Mouse (Mus musculus) adrenal gland, postnatal 25 days (tissue): ENCODE data around the gene Ahsa2. TPM values are rescaled to one million over a fixed set of nuclear protein-coding genes. Genes with fewer than 3 reads are reported as not detected.
A peak's percentile ranks its signal among the peaks of the same experiment; 100 is the strongest.
"Not testable (repeated sequence)": the region's sequence is repeated elsewhere in the genome, so short reads cannot be mapped to it uniquely, and the experiment has no call there.

Source experiments
- DNase-seq: peaks from one replicate; pipeline ENCODE4 v3.0.0; 2021; ENCODE audit warnings: mixed read lengths
- long read RNA-seq: library from polyadenylated mRNA; stranded (forward); transcript quantifications from one replicate; pipeline ENCODE4 v2.0.0, GENCODE M21; 2021
- microRNA-seq, 2 experiments: library from miRNA; unstranded; fragments of <30 nt; microRNA quantifications; one replicate each; pipeline ENCODE4 v1.2.0; 2021
- total RNA-seq: library from RNA; stranded (reverse); gene quantifications from 2 replicates; pipeline ENCODE4 v1.2.3, GENCODE M21; 2021

Gene Ahsa2
- 48.7 and 104 TPM in 2 replicates for total RNA-seq
- long read RNA-seq, transcript Ahsa2-201 (9 exons, 3,023 nt), result major isoform, 64 of 98 reads
- long read RNA-seq, transcript Ahsa2-202 (9 exons, 3,583 nt), result minor isoform, 13 of 98 reads
- long read RNA-seq, partial matches to known transcripts, result 1 of 98 reads
- long read RNA-seq, other reads (novel, unspliced or antisense), result 19 of 98 reads

DNA sequence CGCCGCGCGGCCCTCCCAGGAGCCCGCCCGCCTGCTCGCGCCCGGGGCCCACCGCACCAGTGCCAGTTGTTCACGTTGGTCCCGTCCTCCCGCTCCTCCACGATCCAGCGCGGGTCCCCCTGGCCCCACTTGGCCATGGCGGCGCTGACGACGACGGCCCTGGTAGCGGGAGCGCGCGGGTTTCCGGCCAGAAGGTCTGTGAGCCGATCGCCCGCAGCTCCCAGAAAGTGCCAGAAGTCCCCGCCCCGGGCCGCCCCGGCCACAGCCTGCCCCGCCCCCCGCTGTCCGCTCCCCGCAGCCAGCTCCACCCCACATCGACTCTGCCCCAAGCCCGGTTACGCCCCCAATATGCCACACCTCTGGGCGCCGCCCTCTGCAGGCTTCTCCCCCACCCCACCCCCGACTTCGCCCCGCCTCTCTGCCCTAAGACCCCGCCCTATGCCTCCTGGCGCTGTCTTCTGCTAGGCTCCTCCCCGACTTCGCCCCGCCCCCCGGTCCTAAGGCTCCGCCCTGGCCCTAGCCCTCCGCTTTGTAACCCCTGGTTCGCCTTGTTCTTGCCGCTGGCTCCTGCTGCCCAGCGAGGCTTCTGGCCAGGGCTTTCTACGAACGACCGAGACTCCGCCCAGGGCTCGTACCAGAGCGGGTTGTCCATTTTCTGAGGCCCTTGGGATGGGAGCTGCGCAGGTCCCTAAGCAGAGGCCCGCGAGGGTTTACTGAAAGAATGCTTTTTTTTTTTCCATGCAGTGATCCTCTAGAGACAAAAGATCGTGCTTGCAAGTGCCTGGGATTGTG is at the start of gene Ahsa2:
Ahsa2 (minus strand) TSS at position 313 of the 792 bp plus-strand sequence.
- peak; percentile 99 for DNase-seq

DNA sequence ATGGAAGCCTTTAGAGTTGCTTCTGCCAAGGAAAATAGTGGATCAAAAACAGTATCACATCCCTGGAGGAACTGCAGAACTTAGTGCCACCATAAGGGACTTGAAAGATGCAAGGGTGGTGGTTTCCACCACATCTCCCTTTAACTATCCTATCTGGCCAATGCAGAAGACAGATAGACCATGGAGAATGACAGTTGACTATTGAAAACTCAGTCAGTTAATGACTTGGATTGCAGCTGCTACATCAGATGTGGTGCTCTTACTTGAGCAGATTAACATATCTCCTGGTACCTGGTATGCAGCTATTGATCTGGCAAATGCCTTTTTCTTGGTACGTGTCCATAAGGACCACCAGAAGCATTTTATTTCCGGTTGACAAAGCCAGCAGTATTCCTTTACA is 39.6 kb upstream of the Ahsa2 start:
- no peak for DNase-seq

DNA sequence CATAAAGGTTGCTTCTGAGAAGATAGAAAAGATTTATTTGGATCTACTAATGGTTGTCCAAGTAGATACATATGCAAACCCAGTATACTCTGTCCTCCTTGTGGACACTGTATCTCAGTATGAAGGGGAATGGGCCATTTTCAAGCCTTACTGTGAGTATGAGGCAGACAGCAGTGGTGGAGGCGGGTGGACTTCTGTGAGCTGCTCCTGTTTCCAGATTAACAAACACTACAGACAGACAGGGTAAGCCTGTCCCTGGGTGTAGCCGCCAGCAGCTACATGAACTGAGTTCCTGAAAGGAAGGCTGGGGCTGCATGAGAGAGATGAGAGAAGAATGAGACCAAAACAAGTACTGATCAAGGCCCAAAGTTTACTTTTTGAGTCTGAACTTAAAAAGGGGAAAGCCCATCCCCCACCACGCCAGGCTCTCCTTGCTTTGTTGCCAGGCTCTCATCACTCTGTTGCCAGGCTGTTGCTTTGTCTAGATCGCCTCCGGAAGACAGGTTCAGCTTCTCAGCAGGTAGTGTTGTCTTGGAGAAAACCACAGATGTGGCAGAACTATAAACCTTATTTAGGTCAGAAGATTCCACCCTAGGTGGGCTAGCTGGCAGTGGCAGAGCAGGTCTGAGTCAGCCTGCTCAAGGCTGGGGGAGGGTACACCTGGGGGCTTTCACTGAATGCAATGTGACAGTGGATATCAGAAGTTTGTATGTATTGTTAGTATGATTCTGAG is 22.8 kb upstream of the Ahsa2 start, which contains the start of gene 1700093K21Rik:
1700093K21Rik (minus strand) TSS at position 683 of the 733 bp plus-strand sequence.
- no peak for DNase-seq

DNA sequence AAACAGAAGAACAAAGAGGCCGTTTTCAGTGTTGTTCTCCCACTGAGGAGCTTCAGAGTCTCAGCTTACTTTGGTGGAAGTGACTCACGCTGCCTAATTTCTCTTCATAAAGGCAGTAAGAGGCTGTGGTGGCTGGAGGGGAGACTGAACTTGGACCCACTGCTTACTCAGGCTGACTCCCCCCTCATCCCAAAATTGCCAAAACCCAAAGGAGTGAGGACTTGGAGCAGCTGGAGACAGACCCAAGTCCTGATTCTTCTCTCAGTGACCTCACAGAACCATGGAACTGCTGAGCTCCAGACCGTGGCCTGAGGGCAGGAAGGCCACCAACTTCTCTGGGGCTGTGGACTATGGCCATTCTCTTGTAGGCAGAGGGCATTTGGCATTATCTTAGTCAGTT is 21.2 kb upstream of the Ahsa2 start:
- DNase-seq, result no peak

DNA sequence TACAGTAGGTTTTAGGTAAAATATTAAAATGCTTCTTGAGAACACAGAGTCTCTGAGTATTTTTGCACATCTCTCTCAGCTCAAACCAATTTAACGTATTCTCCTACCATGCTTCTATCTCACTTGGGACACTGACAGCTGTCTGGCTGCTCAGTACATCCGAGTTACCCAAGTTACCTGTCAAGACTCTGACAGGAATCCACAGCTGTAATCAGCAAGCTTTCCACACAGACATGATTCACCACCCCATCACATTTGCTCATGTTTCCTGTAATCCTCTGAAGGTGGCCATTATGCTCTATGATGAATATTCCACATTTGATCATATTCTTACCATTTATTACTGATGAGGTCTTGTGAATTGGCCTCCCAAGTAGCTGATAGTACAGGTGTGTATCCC is 17.5 kb upstream of the Ahsa2 start:
- DNase-seq, result no peak

DNA sequence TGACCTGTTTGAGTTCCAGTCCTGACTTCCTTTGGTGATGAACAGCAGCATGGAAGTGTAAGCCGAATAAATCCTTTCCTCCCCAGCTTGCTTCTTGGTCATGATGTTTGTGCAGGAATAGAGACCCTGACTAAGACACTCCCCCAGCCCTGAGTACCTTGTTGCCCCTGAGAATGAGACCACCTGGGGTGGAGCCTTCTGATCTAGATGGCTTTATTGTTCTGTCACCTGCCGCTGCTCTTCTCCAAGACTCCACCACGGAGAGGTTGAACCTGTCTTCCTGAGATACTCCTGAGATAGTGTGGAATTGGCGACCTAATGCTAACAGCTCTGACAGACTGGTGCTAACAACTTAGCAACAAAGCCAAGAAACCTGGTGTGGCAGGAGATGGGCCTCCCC is 17.0 kb upstream of the Ahsa2 start:
- not testable (repeated sequence) for DNase-seq

DNA sequence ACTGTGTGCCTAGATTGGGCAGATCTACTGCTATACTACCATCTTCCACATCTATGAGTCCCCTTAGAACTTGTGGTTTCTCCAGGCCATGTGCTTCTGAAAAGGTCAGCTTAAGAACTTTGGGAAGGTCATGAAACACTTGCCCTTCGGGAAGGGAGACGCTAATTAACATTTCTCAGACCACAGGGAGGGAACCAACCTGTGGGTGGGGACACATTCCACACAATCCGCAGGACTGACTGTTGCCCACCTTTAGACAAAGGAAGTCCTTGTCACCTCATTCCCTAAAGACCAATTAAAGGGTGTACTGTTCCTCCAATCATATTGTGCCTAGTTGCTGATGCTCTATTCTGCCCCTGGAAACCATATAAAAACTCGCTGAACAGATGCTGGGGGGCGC is 7.0 kb upstream of the Ahsa2 start:
- not testable (repeated sequence) for DNase-seq

DNA sequence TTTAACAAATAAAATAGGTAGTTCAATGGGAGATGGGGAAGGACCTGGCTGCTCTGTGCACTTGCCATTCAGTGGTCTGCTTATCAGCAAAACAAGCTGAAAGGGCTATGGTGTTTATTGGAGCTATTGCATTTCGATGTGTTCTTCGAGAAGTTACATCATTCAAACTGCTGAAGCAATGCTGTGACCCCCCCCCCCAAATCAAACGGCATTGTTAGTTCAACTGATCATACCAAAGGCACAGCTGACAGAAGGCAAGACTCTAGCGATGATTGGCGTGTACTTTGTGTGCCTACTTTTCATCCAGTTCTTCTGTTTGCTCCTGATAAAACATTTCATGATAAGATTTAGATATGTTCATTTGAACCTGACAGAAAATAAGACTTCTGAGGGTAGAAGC is 779 bp upstream of the Ahsa2 start:
- no peak for DNase-seq

DNA sequence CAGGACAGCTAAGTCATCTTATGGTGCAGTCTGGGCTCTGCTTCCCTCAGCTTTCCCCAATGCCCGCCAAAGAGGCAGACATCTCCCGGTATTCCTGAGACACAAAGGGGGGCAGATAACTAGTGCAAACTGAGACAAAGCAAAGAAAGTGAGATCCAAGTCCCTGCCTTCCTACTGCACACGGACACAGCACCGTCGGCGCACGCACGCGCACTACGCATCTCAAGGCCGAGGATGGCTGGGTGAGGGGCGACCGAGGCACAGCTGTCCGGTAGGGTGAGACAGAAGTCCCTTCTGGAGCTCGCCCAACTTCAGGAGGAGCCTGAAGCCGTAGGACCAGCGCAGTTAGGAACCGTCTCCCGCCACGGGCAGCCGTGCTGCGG is 504 bp downstream of the Ahsa2 start:
- peak; percentile 75 for DNase-seq

DNA sequence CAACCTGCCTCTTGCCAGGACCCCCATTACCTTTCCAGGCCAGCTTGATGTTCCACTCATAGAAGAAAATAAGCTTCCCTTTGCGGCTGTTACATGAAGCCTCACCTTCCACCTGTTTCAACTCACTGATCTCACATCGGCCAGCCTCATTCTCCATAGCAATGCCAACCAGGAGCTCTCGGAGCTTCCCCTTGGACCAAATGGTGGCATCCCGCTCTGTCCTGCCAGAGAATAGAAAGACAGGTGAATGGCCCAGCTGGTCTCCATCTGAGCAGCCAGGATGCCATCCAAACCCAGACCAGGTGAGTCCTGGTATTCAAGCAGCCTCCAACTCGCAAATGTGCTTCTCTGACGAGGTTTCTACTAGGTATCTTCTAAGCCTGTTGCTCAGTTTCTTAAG is 1.2 kb downstream of the Ahsa2 start:
- no peak for DNase-seq

DNA sequence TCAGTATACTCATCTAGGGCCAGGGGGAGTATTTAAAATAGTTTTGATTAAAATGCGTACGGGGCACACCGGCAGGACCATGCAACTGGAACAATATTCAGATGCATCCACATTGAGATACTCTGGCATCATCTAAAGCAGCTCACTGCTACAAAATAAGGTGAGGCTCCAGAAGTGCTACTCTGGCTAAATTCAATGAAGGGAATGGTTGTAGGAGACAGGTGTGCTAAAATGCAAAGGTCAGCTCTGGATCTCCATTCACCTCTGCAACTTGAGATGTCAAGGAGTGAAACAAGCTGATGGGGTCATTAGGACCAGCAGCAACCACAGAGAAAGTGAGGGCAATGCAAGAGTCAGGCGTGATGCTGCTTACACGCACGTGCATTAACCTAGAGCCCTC is 2.6 kb downstream of the Ahsa2 start:
- DNase-seq, result no peak

DNA sequence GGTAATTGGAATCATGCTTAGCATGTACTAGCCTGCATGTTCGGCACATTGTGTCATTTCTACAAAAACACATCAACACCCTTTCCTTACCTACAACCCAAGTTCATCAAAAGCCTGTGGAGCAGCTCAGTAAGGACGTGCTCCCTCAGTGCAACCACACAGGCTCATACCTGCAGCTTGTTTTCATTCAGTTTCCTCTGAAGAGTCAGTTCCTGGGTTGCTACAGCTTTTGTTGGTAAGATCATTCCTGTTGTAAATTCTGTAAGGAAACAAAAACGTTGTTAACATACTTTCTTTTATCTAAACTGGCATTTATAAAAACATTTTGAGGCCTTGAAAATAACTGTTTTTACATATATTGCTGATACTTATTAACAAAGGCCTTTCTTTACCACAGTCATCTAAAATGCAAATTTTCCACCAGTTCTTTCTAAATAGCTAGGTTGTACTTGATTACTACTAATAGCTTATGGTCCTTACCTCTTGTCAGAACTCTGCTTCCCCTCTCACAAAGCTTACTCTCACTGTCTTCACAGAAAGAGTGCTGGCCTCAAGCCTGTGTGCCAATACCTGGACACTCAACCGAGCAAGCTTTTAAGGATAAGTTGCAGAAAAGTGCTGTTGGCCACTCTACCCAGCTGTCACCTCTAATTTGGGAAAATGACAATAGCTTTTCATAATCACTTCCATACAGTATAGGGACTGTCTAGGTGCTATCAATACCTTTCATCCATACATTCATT is 5.6 kb downstream of the Ahsa2 start:
- no peak for DNase-seq

DNA sequence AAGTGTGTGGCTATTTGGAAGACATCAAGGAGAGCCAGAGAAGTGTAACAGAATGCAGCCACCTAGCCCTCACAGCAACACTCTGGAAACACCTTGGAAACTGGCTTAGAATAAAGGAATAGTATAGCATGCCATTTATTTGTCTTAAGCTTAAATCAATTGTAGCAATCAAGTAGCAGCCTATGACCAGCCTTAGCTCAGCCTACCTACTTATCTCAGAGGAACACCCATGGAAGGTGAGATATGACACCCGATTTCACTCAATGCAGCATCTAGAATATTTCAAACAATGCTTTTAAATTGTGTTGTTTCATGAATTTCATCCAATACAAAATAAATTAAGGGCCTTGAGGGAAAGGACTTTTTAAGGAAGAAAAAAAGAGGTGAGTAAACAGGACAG is 7.9 kb downstream of the Ahsa2 start:
- no peak for DNase-seq

DNA sequence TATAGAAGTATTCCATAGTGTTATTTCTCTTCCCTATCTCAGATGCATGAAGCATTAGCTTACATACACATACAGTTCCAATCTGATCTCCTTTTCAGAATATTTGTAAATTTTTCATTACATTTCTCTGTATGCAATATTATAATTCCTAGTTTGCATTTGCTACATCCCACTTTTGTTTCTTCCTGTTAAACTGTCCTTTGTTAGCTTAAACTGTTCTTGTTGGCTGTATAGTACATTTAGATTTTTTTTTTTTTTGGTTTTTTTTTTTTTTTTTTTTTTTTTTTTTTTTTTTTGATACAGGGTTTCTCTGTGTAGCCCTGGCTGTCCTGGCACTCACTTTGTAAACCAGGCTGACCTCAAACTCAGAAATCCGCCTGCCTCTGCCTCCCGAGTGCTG is 32.0 kb downstream of the Ahsa2 start:
- DNase-seq, result not testable (repeated sequence)

Small RNA genes within 50 kb of the gene (microRNA-seq; reads per million reads assigned to microRNA genes)
- gene Gm47279, result 0 reads per million in 2 experiments

Other genes with a start within 250 kb of the Ahsa2 start
- 75.0 and 75.3 TPM in 2 replicates for gene Xpo1, start 242.0 kb downstream of the Ahsa2 start, total RNA-seq
- gene Usp34, start 191.1 kb downstream of the Ahsa2 start, total RNA-seq, result 67.5 and 72.9 TPM in 2 replicates
- gene 1700093K21Rik, start 23.1 kb upstream of the Ahsa2 start, total RNA-seq, result not detected in 2 replicates
- 14.1 and 16.8 TPM in 2 replicates for gene 0610010F05Rik, start 135.6 kb upstream of the Ahsa2 start, total RNA-seq
- 17.8 and 23.3 TPM in 2 replicates for gene Pus10, start 167.6 kb upstream of the Ahsa2 start, total RNA-seq
- 73.2 and 92.9 TPM in 2 replicates for gene Pex13, start 167.9 kb upstream of the Ahsa2 start, total RNA-seq